Mouse (Mus musculus): ENCODE data around the gene Gm10181. TPM values are rescaled to one million over a fixed set of nuclear protein-coding genes. Genes with fewer than 3 reads are reported as not detected.

The Gm10181 gene
- polyA plus RNA-seq (2014; fragmentation: Illumina TruSeq; extraction: RNeasy Lipid Tissue Mini Kit (QIAGEN cat#74804); ENCODE audit: low read depth, low replicate concordance): not detected

DNA sequence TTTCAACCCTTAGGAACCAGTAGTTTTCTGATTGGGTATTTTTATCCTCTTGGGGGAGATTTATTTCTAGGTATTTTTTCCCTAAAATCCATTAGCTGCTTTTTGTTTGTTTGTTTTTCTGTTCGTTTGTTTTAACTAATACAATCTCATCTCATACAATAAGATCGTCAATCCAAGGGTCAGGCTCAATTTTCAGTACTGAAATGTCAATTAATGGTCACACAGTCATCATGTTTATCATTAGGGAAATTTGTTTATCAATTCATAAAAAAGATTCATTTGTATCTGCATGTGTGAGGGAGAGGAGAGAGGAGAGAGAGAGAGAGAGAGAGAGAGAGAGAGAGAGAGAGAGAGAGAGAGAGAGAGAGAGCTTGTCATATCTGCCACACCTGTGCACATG is at the start of gene Gm10181:
Gm10181 (plus strand) TSS at position 301 of the 400 bp plus-strand sequence.

Other genes with a start within 250 kb of the Gm10181 start
- gene Herpud2, start 62.4 kb downstream of the Gm10181 start, polyA plus RNA-seq (2014; fragmentation: Illumina TruSeq; extraction: RNeasy Lipid Tissue Mini Kit (QIAGEN cat#74804); ENCODE audit: low read depth, low replicate concordance): 55.2 TPM
- gene Sept7, start 163.0 kb downstream of the Gm10181 start, polyA plus RNA-seq (2014; fragmentation: Illumina TruSeq; extraction: RNeasy Lipid Tissue Mini Kit (QIAGEN cat#74804); ENCODE audit: low read depth, low replicate concordance): 331 TPM